Mouse (Mus musculus) cerebellum, adult (tissue): ENCODE measurements around the gene Dand5.
"Not testable (repeated sequence)": the region's sequence is repeated elsewhere in the genome, so short reads cannot be mapped to it uniquely, and the experiment has no call there.

ENCODE experiments used
- ATAC-seq: cut with Nextera tagmentation; 2 replicates; pipeline ENCODE4 v1.9.2; 2017; ENCODE audit warnings: mild to moderate bottlenecking, moderate library complexity, mixed read lengths; ENCODE audit not compliant: insufficient number of reproducible peaks, low FRiP score, low TSS enrichment

Dand5 gene

DNA sequence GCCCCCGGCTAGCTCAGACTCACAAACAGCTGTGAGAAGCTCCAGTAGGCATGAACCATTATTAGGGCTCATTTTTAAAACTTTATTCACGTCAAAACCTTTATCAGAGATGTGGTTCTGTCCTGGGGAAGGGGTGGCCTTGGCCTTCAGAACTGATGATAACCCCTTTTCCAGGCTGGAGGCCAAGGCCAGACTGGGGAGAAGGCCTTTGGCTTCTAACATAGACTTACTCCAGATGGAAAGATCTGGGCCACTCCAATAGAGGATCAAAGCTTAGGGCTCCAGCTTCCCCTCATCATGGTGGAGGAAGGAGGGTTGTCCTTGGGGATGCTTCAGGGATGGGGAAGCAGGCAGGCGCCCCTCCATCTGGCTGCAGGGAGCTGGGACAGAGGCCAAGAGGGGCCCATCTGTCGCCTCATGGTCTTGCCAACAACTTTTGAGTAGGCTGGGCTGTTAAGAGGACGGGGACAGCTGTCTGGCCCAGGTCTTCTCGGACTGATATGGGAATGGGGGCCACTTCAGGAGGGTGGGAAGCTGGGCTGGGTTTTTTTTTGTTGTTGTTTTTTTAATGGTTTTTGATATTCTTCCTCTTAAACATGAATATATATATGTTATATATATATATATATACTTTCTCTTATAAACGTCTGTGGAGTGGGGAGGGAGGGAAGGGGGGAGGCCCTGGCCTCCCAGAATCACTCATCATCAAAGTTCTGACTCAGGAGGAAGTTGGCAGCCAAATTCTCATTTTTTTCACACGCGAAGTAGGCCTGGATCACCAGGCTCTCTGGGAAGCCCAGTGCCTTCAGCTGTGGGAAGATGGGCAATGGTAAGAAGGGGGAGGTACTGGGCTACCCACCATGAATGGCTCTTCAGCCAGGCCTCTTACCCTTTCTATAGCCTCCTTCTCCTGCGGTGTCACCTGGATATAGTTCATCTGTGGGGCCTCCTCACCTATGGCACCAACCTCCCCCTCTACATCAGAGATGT is 12.5 kb upstream of the Dand5 start:
- no peak for ATAC-seq

DNA sequence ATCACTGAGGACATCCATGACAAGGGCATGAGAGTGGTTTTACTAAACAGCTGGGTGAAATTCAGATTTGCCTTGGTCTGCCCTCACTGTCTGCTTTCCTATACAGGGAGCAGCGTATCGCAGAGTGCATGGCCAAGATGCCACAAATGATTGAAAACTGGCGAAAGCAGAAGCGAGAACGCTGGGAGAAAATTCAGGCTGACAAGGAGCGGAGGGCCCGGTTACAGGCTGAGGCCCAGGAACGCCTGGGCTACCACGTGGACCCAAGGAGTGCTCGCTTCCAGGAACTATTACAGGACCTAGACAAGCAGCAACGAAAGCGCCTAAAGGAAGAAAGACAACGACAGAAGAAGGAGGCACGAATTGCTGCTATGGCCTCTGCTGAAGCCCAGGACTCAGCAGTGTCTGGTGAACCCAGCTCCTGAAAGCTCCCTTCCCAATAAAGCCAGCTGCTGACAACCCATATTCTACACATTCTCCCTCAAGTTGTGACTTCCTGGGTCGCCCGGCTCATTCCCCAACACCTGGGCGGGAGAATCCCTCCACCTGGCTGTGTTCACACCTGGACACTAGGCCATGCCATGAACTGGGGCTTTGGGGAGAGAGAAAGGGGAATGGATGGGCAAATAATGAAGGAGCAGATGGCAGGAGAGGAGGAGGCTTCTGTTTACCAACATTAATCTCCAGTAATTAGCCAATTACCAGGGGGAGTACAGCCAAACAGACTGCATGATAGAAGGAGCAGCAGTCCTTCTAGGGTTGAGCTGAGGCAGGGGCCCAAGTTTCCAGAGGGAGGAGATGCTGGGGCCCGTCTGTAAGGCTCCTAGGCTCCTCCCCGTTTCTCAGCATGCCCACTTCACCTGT is 11.6 kb upstream of the Dand5 start:
- ATAC-seq = no peak

DNA sequence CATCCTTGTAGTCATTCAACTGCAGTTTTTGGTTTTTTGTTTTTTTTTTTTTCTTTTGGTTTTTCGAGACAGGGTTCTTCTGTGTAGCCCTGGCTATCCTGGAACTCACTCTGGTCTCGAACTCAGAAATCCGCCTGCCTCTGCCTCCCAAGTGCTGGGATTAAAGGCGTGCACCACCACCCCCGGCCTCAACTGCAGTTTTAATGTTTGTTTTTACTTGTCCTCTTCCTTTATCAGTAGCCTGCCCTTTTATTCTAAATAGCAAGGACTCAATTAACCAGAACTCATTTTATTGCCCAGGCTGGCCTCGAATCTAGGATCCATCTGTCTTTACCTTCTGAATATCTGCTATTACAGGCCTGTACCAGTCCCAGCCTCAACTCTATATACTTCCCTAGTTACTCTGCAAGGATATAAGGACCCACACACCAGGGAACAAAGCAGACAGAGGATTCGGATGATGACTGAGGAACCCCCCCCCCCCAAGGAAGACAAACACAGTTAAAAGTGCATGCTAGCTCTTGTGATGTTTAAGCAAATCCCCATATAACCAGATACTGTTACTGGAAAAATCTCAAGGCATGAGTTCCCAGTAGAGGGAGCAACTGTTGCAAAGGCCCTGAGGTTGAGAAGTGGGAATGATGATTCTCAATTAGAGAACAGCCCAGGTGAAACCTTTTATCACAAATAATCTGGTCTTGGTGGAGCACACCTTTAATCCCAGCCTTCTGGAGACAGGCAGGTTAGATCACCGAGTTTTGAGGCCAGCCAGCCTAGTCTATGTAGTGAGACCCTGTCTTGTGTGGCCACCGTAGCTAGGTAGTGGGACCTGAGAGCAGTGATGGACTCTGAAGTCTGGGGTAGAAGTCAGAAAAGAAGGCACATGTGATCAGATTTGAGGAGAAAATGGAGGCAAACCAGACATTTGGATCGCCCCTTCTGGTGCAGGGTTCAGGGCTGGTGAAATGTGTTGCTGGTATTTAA is 10.4 kb upstream of the Dand5 start:
- no peak for ATAC-seq

DNA sequence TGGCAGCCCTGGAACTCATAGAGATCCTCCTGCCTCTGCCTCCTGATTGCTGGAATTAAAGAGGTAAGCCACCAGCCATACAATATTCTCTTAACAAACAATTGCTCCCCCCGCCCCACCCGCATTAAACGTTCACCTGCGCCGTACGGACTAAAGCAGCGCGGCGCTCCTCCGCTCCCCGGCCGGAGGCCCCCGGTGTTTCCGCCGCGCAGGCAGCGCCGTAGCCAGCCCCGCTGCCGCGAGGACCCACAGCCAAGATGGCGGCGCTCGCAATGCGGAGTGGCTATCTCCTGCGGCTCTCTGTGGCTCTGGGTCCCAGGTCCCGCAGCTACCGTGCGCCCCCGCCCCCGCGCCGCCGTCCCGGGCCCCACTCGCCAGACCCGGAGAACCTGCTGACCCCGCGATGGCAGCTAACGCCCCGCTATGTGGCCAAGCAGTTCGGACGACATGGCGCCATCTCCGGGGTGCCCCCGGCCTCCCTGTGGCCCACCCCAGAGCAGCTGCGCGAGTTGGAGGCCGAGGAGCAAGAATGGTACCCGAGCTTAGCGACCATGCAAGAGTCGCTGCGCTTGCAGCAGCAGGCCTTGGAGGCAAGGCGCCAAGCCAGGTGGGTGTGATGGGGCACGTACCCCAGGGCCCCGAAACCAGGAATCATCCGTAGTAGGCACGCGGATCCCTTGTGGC is 9.6 kb upstream of the Dand5 start:
- ATAC-seq = peak; percentile 73; the same call in 1 of the 2 replicates

DNA sequence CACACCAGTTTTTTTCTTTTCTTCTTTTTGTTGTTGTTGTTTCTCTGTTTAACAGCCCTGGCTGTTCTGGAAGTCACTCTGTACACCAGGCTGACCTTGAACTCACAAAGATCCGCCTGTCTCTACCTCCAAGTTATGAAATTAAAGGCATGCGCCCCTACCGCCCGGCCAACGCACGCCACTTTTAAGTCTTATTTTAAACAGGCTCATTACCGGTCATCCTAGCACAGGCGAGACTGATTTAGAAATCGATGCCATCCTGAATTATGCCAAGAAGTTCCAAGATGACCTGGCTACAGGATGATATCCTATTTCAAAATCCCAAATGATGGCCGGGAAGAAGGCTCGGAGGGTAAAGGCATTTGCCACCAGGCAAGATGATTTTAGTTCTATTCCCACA is 8.9 kb upstream of the Dand5 start, which contains the start of gene Gadd45gip1:
Gadd45gip1 (plus strand) TSS at position 33 of the 400 bp plus-strand sequence.
- no peak for ATAC-seq

DNA sequence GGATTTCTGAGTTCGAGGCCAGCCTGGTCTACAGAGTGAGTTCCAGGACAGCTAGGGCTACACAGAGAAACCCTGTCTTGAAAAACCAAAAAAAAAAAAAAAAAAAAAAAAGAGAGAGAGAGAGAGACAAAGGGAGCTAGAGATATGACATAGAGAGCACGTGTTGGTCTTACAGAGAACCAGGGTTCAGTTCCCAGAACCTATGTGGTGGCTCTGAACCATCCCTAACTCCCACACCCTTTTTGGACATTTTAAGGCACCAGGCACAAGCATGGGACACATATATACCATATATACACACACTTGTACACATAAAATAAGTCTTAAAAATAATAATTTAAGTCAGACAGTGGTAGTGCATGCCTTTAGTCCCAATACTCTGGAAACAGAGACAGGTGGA is 3.9 kb upstream of the Dand5 start:
- ATAC-seq = not testable (repeated sequence)

DNA sequence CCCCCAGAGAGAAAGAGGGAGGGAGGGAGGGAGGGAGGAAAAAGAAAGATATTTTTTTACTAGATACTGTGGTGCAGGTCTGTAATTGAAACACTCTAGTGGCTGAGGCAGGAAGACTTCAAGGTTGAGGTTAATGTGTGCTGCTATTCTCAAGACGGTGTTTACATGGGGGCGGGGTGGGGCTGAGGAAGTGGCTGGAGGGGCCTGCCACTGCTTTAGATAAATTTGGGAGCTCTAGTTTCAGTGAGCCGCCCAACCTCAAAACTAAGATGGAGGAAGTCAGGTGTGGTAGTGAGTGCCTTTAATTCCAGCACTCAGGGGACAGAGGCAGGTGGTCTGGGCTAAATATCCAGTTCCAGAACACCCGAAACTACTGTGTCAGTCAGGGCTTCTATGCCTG is 3.0 kb upstream of the Dand5 start:
- ATAC-seq = no peak

DNA sequence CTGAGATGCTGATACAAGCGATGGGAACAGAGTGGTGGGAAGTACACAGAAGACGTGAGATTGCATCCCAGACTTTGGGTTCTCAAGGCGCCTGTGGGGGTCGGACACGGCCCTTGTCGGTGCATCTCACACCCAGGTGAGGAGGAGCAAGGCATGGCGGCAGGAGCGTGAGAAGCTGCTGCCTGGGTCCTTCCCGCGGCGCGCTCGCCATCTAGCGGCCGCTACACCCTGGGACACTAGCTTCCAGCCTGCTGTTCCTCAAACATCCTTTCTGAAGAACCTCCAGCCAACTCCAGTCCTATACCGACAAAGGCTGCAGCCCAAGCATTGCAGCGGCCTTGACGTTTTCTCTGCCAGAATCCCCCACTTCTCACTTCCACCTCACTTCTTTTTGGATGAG is 1.0 kb upstream of the Dand5 start:
- ATAC-seq = peak; percentile 86

DNA sequence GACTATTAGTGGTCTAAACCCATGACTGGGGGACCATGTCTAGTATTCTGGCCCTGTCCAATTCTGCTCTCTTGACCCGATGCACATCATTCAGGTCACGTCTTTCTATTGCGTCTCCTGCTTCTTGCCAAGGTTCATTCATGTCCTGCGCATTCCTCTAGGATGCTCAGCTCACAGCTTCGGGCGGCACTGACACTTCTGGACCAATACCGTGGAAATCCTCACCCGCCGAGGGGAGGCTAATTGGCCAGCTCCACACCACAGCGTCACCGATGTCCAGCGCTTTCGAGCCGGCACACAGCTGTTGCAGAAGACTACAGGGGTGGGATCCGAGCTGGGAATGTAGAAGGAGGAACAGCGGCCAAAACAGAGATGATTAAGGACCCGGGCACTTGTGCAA is 6.5 kb downstream of the Dand5 start:
- ATAC-seq = no peak

DNA sequence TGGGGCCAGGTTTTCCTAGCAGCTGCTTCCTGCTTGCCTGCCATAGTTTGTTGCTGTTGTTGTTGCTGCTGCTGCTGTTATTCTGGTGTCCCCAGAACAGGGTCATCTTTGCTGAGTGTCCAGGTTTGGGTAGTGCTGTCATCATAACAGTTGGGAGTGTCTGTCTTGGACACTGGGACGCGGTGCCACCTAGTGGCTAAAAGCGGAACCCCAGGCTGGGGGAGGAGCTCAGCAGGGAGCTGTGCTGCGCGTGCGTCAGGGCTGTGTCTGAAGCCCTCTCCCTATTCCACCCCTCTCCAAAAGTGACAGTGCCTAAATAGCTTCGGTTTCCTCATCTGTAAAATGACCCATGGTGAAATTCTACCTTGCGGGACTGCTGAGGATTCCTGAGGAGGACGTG is 7.1 kb downstream of the Dand5 start:
- ATAC-seq = peak; percentile 69

DNA sequence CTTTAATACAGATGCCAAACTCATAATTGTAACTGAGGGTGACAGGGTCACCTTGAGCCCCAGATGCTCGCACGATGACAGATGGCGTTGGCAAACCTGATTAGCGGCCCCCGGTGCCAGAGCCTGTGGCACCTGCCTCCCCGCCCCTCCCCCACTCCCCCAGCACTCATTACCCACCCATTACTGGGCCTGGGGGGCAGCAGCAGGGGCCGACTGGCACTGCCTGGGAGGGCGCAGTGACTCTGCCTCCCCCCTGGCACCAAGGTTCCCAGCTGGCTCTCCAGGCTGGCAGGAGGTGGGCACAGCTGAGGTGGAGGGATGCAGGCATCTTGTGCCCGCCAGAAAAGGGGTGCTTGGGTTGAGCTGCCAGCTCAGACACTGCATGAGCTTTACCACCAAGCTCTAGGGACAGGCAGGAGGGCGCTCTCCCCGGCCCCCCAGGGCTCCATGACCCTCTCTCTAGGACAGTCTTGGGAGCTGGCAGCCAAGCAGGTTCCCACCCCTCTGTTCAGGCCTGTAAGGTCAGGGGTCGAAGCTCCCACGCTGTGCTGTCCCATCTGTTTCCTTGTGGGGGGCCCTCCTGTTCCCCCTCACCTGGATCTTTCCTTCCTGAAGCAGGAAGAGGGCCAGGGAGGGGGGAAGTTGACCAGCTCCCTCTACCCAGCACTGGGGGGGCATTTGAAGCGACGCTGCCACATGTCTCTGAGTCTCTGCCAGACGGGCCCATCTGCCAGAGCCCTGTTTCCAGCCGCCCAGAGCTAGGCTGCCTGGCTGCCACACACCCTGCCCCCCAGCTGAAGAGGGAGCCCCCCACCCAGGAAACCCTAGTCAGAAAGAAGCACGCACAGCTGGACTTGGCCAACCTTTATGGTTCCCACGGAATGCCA is 7.8 kb downstream of the Dand5 start:
- 0 out of 2 replicates have a peak, but pooled peaks have one; percentile 22 for ATAC-seq

DNA sequence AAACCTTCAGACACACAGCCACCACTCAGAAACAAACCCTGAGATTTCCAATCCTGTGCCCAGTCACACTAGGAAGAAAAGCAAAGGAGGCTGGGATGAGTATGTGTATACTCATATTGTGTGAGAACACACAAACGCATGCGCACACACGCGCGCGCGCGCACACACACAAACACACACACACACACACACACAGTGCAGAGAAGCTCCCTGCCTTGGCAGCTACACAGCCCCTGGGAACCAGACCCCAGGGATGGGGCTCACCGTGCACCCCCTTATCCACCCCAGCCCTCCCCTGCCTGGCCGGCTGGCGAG is 8.4 kb downstream of the Dand5 start:
- no peak for ATAC-seq

DNA sequence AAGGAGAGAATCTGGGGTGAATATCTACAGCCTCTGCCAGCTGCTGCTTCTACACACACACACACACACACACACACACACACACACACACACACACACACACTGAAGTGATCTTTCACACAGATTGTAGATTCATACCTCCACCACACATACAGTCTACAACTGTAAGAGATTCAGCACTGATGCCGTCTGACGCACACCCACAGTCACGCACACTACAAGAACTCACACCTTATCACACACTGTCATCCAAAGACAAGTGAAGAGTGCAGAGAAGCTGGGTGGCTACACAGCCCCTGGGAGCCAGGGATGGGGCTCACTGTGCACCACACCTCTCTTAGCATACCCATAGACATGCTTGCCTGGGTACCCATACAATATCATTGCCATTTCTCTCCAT is 8.8 kb downstream of the Dand5 start:
- no peak for ATAC-seq

DNA sequence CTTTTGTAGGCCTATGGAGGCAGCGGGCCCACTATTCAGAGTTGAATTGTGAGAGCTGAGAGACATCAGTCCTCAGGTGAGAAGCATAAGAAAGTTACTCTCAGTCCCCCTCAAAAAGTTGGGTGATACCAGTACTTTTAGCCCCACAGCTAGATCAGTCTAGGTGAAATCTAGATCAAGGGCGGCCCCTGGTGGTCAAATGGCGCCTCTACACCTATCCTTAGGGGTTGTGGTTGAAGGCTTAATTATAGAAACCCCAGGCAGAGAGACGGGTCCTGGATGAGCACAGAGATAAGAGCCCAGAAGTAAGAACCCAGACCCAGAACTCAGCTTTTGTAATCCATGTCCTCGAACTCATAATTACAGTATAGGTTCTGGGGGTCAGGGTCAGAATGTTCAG is 9.6 kb downstream of the Dand5 start:
- 0 out of 2 replicates have a peak, but pooled peaks have one; percentile 8 for ATAC-seq

DNA sequence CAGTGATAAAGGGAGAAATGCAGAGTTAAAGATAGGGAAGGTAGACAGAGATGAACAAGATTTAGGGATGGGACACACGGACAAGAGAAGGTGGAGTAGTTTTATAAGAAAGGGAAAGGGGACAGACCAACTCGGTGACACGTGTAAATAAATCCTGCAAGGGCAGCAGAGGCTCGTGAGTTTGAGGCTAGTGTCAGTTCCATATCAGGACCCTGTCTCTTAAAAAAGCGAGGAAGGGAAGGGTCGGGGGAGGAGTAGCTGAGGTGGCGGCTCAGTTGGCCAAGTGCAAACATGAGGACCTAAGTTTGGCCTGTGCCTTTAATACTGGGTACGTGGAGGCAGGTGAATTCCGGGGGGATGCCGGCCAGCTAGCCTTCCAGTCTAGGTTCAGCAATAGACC is 11.3 kb downstream of the Dand5 start:
- ATAC-seq = no peak

DNA sequence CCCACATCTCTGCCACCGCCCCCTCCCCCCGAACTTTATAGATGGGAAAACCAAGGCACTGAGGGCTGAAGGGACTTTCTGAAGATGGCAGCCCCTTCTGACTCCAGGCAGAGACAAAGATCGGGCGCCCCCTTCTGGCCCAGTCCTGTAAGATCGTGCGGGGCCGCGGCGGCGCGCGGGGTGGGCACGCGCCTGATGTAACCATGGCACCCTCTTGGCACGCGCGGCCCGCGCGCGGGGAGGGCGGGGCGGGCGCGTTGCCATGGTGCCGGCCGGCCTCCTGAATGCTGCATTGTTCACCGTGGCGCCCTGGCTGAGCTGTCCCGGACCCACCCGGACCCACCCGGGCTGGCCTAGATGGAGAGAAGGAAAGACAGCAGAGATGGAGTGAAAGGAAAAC is 11.7 kb downstream of the Dand5 start:
- ATAC-seq = peak; percentile 26

DNA sequence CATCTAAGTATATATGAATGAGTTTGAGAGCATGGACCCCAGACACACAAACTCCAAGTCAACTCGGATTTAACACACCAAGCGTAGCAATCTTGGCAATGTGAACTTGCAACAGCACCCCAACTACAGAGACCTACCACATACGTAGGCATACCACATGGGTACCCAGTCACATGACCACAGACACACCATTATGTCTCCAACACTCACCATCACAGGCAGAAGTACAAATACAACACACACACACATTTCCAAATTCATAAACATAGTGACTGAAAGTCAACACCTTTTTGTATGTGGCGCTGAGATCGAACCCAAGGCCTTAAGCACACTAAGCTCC is 12.7 kb downstream of the Dand5 start:
- ATAC-seq = no peak

DNA sequence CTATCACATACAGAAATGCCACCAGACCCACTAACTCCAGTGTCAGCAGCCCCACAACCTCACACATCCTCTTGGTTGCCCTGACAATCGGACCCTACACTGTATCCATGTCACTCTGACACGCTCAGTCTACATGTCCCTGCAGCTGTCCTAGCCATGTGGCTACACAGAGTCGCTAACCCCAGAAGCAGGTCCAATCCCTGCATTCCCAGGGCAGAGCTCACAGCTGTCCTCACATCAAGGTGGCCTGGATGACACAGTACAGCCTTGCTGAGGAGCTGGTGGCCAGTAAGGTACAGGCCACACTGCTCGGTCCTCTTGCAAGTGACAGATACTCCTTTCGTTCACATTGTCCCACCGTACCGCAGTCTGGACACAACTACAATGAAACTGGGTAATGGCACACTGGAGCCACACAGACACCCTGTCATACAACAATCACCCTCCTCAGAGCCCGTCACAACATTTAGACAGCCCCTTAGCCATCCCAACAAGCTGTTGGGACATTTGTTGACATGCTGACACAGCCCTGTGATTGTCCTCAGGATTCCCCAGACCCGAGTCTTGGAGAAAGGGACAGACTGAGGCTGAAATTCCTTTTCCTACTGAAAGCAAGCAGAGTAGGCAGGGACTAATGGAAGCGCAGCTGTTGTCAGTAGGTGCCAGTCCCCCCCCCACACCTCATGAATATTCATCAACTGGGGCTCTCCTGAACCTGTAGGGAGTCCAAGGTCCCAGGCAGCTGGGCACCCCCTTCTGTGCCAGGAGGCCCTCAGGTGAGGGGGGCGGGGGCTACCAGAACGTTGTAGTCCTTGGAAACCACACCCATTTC is 13.3 kb downstream of the Dand5 start:
- ATAC-seq = no peak
